Comparison of ENCODE assay signal across 16 mouse cellular contexts in genomic region chr6:98402605-98403004, GRCm38 (mm10).
"Had no signal": no experiment of that assay in that cellular context is flagged by ENCODE, and none has a peak within 500 bp of the region (broad histone marks: within the 10 kb centered on the region; RNA-seq: fewer than 3 reads in every experiment).

No protein-coding gene starts in this region.

- H3K27me3 ChIP-seq: neural tube, embryonic 13.5 days; neural tube, embryonic 15.5 days; stomach, embryonic 15.5 days had no signal

- H3K27ac ChIP-seq: neural tube, embryonic 13.5 days; neural tube, embryonic 15.5 days; stomach, embryonic 15.5 days; stomach, postnatal 0 days had no signal

- H3K9me3 ChIP-seq: neural tube, embryonic 15.5 days; stomach, embryonic 15.5 days had no signal

- H3K9ac ChIP-seq: neural tube, embryonic 13.5 days; neural tube, embryonic 15.5 days; stomach, embryonic 15.5 days had no signal

- H3K4me2 ChIP-seq: neural tube, embryonic 13.5 days; neural tube, embryonic 15.5 days; stomach, embryonic 15.5 days had no signal

- DNase-seq: retina, postnatal 1 day; right cerebral cortex, adult 18-20 months; right cerebral cortex, postnatal 14 days; right cerebral cortex, postnatal 25 days; right cerebral cortex, postnatal 4 days; spleen, adult 18-20 months; thymus, adult 18-20 months; thymus, adult 2 months; thymus, postnatal 14 days; thymus, postnatal 25 days; thymus, postnatal 36 days; thymus, postnatal 4 days had no signal

- H3K4me3 ChIP-seq: neural tube, embryonic 13.5 days; neural tube, embryonic 15.5 days; stomach, embryonic 15.5 days had no signal

- H3K4me1 ChIP-seq: neural tube, embryonic 13.5 days; neural tube, embryonic 15.5 days; stomach, embryonic 15.5 days had no signal

- H3K36me3 ChIP-seq: neural tube, embryonic 13.5 days; neural tube, embryonic 15.5 days; stomach, embryonic 15.5 days had no signal
